Mouse (Mus musculus): ENCODE results near the gene Spsb1.

The Spsb1 gene

GRCm38 (mm10) chr4:149853698-149854284 lies 101.1 kb downstream of the Spsb1 start:
- DNase-seq: no peak

- no peak for DNase-seq
Observed at GRCm38 (mm10) chr4:149851554-149851953, 103.3 kb downstream of the Spsb1 start.

- no peak for DNase-seq
Observed at GRCm38 (mm10) chr4:149850674-149851073, 104.2 kb downstream of the Spsb1 start.

GRCm38 (mm10) chr4:149850045-149850444 lies 104.8 kb downstream of the Spsb1 start:
- DNase-seq: no peak

GRCm38 (mm10) chr4:149849035-149849434 lies 105.8 kb downstream of the Spsb1 start:
- DNase-seq: no peak

GRCm38 (mm10) chr4:149846861-149847631 lies 107.8 kb downstream of the Spsb1 start:
- no peak for DNase-seq

All from cerebellum, adult 9-10 months (tissue).